Mouse (Mus musculus) E14TG2a.4 (cell line): ENCODE measurements around the gene Oxsr1.

Experiments used
- CTCF ChIP-seq: conservative IDR thresholded peaks from 2 replicates; pipeline ENCODE4 v1.5.1; 2014; ENCODE audit warnings: low read length
- POU5F1 ChIP-seq: IDR thresholded peaks from 2 replicates; pipeline ENCODE4 v1.6.1; 2014; ENCODE audit warnings: low read length, borderline replicate concordance

DNA sequence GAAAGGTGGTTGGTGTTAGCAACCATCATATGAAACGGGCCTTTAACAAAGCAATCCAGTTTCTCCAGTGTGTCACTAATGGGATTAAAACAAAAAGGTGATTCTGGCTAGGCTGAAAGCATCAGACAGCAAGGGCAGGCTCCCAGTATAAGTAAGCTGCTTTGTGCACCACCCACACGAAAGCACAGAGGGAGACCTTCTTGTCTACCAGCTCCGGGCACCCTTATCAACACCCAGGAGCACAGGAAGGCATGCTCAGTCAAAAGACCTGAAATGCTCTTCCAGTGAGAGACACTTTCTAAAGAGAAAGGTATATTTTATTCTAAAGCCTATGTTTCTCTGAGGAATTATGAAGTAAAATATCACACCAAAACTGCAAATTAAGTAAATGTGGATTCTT lies 31.4 kb downstream of the Oxsr1 start:
- TF ChIP-seq CTCF (no peak), POU5F1 (no peak)
